Mouse (Mus musculus): ENCODE data around the gene Rpl28.
"Not testable (repeated sequence)": the region's sequence is repeated elsewhere in the genome, so short reads cannot be mapped to it uniquely, and the experiment has no call there.

GRCm38 (mm10) chr7:4793248-4793647 is 574 bp downstream of the Rpl28 start:
- TF ChIP-seq CTCF (IDR thresholded peaks at IDR 0.05; ENCODE audit: control insufficient read depth, insufficient read depth, insufficient read length); USF1 (IDR thresholded peaks at IDR 0.05; ENCODE audit: low read depth): not testable (repeated sequence)
